Mouse (Mus musculus) kidney, adult 2 months (tissue): ENCODE measurements around the gene Prl7d1.

Experiments used
- CTCF ChIP-seq: fragments of 200-500 bp; conservative IDR thresholded peaks from 2 replicates; pipeline ENCODE4 v1.5.1; 2011; ENCODE audit warnings: low read depth, mild to moderate bottlenecking, control low read depth, low read length, moderate library complexity, mixed read lengths; ENCODE audit not compliant: insufficient read depth, insufficient read length
- POLR2A ChIP-seq: fragments of 200-500 bp; IDR thresholded peaks from one replicate; pipeline ENCODE4 v1.6.1; 2011; ENCODE audit warnings: low read depth, low read length, control low read depth

DNA sequence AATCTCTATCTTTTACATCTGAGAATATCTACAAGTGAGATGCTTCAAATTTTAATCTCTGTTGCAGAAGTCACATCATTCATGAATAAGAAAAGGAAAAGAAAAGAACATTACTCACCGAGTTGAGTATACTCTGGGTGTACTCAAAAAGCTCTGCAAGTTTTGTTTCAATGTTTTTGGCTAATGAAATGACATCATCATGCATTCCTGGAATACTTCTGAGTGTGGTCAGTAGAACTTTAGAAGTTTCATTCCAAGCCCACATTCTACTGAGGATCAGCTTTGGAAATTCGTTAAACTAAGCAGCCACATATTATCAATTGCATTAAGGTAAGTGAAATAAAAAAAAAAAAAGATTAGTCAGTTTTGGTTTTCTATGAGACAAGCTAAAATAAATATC is 55.8 kb downstream of the Prl7d1 start:
- TF ChIP-seq CTCF, result no peak
- TF ChIP-seq POLR2A, result no peak
